Mouse (Mus musculus) cortical plate, adult 2 months (tissue): ENCODE data around the gene Drg1. TPM values are rescaled to one million over a fixed set of nuclear protein-coding genes. Genes with fewer than 3 reads are reported as not detected.
"Not testable (repeated sequence)": the region's sequence is repeated elsewhere in the genome, so short reads cannot be mapped to it uniquely, and the experiment has no call there.

Experiments used
- H3K27ac ChIP-seq: fragments of 200-500 bp; 2 replicates; pipeline ENCODE4 v1.5.1; 2012; ENCODE audit warnings: low read length, control low read depth, inconsistent platforms; ENCODE audit not compliant: insufficient read depth
- H3K4me1 ChIP-seq: fragments of 200-500 bp; 2 replicates; pipeline ENCODE4 v1.6.1; 2011; ENCODE audit warnings: low read length; ENCODE audit not compliant: control insufficient read depth, insufficient read depth
- H3K4me3 ChIP-seq: fragments of 200-500 bp; 2 replicates; pipeline ENCODE4 v1.5.1; 2011; ENCODE audit warnings: mild to moderate bottlenecking, low read length, control low read depth; ENCODE audit not compliant: insufficient read depth
- polyA plus RNA-seq: library from polyadenylated mRNA; depleted of rRNA; stranded (reverse); fragments of >200 nt; gene quantifications from 2 replicates; pipeline ENCODE4 v1.2.3, GENCODE M21; 2012; rRNA removed

Drg1 gene
- polyA plus RNA-seq, 1 experiment = 77.1 TPM

- H3K4me1 ChIP-seq, H3K4me3 ChIP-seq, H3K27ac ChIP-seq: not testable (repeated sequence)
These were observed 120.7 kb downstream of the Drg1 start for GRCm38 (mm10) chr11:3145359-3146165.

DNA sequence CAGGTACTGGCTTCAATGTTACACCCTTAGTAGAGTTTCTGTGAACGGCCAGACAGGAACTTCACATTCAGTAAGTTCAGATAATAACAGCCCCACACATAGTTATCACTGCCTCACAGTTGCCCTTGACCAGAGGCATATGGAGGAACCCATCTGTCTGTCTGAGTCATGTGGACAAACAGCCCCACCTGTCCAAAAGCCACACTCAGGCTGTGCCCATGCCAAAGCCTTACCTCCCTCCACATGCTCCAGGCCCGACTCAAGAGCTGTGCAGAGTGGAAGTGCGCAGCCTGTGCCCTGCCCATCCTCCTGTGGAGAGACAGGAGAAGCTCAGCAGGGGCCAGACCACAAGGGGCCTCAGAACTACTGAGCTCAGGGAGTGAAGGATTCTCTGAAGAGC is 122.2 kb downstream of the Drg1 start:
- not testable (repeated sequence) for H3K4me1 ChIP-seq, H3K4me3 ChIP-seq, H3K27ac ChIP-seq

DNA sequence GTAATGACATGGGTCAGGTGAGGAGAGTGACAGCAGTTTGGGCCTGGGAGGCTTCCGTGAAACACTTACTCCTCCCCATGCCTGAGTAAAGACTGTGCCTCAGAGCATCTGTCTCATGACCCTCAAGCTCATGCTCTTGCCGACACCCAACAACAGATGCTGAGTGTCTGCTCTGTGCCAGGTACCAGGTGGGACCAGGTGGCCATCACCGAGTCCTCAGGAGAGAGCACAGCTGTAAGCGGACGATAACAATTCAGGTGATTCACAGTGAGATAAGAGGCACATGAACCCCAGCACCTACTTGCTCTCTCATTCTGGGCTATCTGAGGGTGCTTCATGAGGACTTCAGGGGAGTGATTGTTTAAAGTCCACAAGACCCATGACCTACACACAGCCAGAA is 123.8 kb downstream of the Drg1 start:
- not testable (repeated sequence) for H3K4me3 ChIP-seq, H3K4me1 ChIP-seq, H3K27ac ChIP-seq

DNA sequence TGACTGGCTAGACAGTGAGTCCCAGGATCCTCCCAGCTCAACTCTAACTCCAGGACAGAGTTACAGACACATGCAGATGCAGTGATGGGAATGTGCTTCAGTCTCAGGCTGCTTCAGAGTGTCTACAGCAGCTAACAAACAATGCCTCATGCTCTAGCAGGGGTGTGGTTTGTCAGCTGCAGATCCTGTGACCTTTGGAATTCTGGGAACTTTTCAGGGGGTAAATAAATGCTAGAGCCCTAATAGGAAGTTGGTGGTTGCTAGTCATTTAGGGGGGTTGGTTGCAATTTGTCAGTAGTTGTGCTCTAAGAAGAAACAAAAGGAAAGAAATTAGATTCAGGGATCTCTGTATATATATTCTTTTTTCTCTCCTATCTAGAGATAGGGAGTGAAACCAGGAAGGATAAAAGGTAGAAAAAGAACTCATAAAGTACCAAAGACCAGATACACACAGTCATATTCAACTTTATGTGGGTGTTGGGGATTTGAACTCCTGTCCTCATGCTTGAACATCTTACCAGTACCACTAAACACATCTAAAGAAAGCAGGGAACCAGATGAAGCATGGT is 125.2 kb downstream of the Drg1 start:
- H3K27ac ChIP-seq, H3K4me1 ChIP-seq, H3K4me3 ChIP-seq: not testable (repeated sequence)

- H3K4me3 ChIP-seq, H3K4me1 ChIP-seq, H3K27ac ChIP-seq: not testable (repeated sequence)
These were observed 127.9 kb downstream of the Drg1 start for GRCm38 (mm10) chr11:3138323-3138722.

Other genes starting within 250 kb of the Drg1 start
- 34.7 and 43.1 TPM in 2 replicates for gene Sfi1, start 73.0 kb downstream of the Drg1 start, polyA plus RNA-seq
- gene Eif4enif1, start 64.0 kb downstream of the Drg1 start, polyA plus RNA-seq = 48.1 and 55.8 TPM in 2 replicates
- gene Patz1, start 22.5 kb upstream of the Drg1 start, polyA plus RNA-seq = 29.0 and 30.1 TPM in 2 replicates
- gene Pik3ip1, start 64.0 kb upstream of the Drg1 start, polyA plus RNA-seq = 41.3 and 42.6 TPM in 2 replicates
- gene Limk2, start 142.8 kb upstream of the Drg1 start, polyA plus RNA-seq = 140 and 153 TPM in 2 replicates
- gene Rnf185, start 185.9 kb upstream of the Drg1 start, polyA plus RNA-seq = 28.7 and 29.3 TPM in 2 replicates
- 2.6 and 2.9 TPM in 2 replicates for gene Pla2g3, start 221.9 kb upstream of the Drg1 start, polyA plus RNA-seq
- 38.4 and 39.0 TPM in 2 replicates for gene Inpp5j, start 238.4 kb upstream of the Drg1 start, polyA plus RNA-seq
- gene Selenom, start 248.3 kb upstream of the Drg1 start, polyA plus RNA-seq = 243 and 244 TPM in 2 replicates